Mouse (Mus musculus) heart, postnatal 0 days (tissue): ENCODE data around the gene Gm10837. TPM values are rescaled to one million over a fixed set of nuclear protein-coding genes. Genes with fewer than 3 reads are reported as not detected.

Experiments
- ATAC-seq: fragments of 200-750 bp; cut with Nextera tagmentation; 2 replicates; pipeline ENCODE4 v1.8.0; 2017; ENCODE audit warnings: low read depth, moderate number of reproducible peaks, moderate library complexity; ENCODE audit not compliant: insufficient read depth
- DNase-seq: peaks from one replicate; pipeline ENCODE4 v3.0.0-alpha.2; 2016; ENCODE audit warnings: low spot score
- H3K27ac ChIP-seq: fragments of 300-500 bp; sonication (generic); 2 replicates; pipeline ENCODE4 v1.5.1; 2014; ENCODE audit warnings: low read depth, mild to moderate bottlenecking
- H3K27me3 ChIP-seq: fragments of 300-500 bp; sonication (generic); 2 replicates; pipeline ENCODE4 v1.6.1; 2014; ENCODE audit warnings: low read length, mixed read lengths; ENCODE audit not compliant: control insufficient read depth, insufficient read depth
- H3K36me3 ChIP-seq: fragments of 300-500 bp; sonication (generic); replicated peaks from 2 replicates; pipeline ENCODE4 v1.6.1; 2014; ENCODE audit warnings: low read length, mixed read lengths; ENCODE audit not compliant: control insufficient read depth, insufficient read depth
- H3K4me1 ChIP-seq: fragments of 300-500 bp; sonication (generic); 2 replicates; pipeline ENCODE4 v1.6.1; 2014; ENCODE audit warnings: antibody characterized with exemption; ENCODE audit not compliant: control insufficient read depth, insufficient read depth
- H3K4me2 ChIP-seq: fragments of 300-500 bp; sonication (generic); 2 replicates; pipeline ENCODE4 v1.6.1; 2014; ENCODE audit warnings: low read depth, mild to moderate bottlenecking, low read length, moderate library complexity
- H3K4me3 ChIP-seq: fragments of 300-500 bp; sonication (generic); 2 replicates; pipeline ENCODE4 v1.5.1; 2014; ENCODE audit warnings: low read depth, low read length
- H3K9ac ChIP-seq: fragments of 300-500 bp; sonication (generic); replicated peaks from 2 replicates; pipeline ENCODE4 v1.6.1; 2014; ENCODE audit warnings: low read depth, low read length, mixed read lengths
- H3K9me3 ChIP-seq: fragments of 300-500 bp; sonication (generic); replicated peaks from 2 replicates; pipeline ENCODE4 v1.6.1; 2016; ENCODE audit warnings: low read length; ENCODE audit not compliant: control insufficient read depth
- CTCF ChIP-seq: IDR thresholded peaks from 2 replicates; pipeline ENCODE4 v1.5.1; 2016; ENCODE audit warnings: antibody characterized with exemption, control low read depth, low read depth
- EP300 ChIP-seq: IDR thresholded peaks from 2 replicates; pipeline ENCODE4 v1.6.1; 2016; ENCODE audit warnings: antibody characterized with exemption, low read depth
- WGBS: fragments of 180-500 bp; shearing (Covaris S2); extraction: QIAGEN DNeasy Blood & Tissue Kit; methylation state at CpG from one replicate; pipeline ENCODE4 v1.1.7; 2014; 5-methylcytosine and 5-hydroxymethylcytosine counted together
- polyA plus RNA-seq: library from polyadenylated mRNA; unstranded; fragments of >200 nt; fragmentation: Nextera tagmentation; extraction: Ambion mirVana; gene quantifications from 2 replicates; pipeline ENCODE4 v1.2.1, GENCODE M21; 2015
- total RNA-seq: library from RNA; depleted of rRNA; stranded (reverse); fragments of >200 nt; gene quantifications from 2 replicates; pipeline ENCODE4 v1.2.3, GENCODE M21; 2014; ENCODE audit warnings: low replicate concordance; rRNA removed

Gm10837 gene
- total RNA-seq (not detected in 2 replicates), polyA plus RNA-seq (not detected in 2 replicates)

DNA sequence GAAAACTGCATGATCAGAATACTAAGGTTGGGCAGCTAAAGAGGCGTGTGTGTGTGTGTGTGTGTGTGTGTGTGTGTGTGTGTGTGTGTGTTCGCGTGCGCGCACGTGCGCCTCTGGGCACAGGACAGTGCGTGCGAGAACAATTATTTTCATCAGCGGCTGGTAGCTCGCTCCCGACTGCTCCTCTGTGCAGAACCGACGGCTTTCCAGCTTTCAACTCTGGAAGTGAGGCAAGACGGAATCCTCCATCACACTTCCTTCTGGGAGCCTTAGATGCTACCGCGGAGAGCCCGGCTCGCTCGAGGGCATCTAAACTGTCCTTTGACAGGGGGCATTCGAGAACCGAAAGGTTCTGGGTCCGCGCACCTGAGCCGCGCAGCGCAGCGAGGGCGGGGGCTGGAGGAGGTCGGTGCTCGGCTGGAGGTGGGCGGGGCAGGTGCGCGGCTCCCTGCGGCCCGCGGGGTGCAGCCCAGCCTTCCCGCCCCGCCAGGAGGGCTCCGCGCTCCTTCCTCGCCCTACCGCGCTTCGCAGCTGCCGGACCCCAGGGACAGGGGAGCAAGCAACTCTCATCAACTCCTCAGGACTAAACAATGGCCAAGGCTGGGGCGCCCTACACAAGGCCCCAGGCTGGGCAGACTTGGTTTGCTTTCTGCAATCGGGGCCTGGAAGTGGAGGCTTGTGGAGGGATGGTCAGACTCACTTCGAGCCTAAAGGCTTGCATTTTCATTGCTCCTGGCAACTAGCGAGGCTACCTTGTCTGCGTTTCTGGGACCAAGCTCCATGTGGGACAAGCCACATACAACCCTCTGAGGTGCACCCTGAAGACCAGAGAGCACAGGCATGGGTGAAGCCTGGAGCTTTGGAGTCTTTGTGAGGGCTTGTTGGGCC lies at the start of gene Gm10837:
Gene Gm10837 (plus strand): TSS at position 146 of the 888 bp plus-strand sequence.
- Histone ChIP-seq H3K4me1 (no peaks in the 10 kb centered on the region), H3K4me3 (peak within 1 kb of the TSS; percentile 14; the same call in 1 of the 2 replicates), H3K9me3 (0 out of 2 replicates have a peak, but pooled peaks cover 5% of the 10 kb centered on the region), H3K4me2 (no peak within 1 kb of the TSS; the same call in 1 of the 2 replicates), H3K9ac (no peak within 1 kb of the TSS), H3K27ac (no peak within 1 kb of the TSS), H3K36me3 (no peaks in the 10 kb centered on the region), H3K27me3 (peaks cover 75% of the 10 kb centered on the region)
- WGBS: 3% methylated on average over 45 of the region's 51 CpGs
- TF ChIP-seq EP300 (no peak), CTCF (no peak)
- ATAC-seq (no peak; the same call in 1 of the 2 replicates), DNase-seq (no peak)

GRCm38 (mm10) chr14:122449601-122450495 lies 40.5 kb upstream of the Gm10837 start:
- Histone ChIP-seq H3K36me3 (no peaks in the 10 kb centered on the region), H3K27me3 (peaks cover 84% of the 10 kb centered on the region), H3K4me2 (peak overlapping the region; percentile 82), H3K4me3 (peak overlapping the region; percentile 48), H3K4me1 (no peaks in the 10 kb centered on the region), H3K27ac (no peak overlapping the region), H3K9ac (no peak overlapping the region), H3K9me3 (no peaks in the 10 kb centered on the region)
- TF ChIP-seq CTCF (no peak), EP300 (no peak)
- 6% methylated on average over 29 of the region's 29 CpGs for whole genome bisulfite sequencing
- ATAC-seq: no peak
- DNase-seq: no peak

DNA sequence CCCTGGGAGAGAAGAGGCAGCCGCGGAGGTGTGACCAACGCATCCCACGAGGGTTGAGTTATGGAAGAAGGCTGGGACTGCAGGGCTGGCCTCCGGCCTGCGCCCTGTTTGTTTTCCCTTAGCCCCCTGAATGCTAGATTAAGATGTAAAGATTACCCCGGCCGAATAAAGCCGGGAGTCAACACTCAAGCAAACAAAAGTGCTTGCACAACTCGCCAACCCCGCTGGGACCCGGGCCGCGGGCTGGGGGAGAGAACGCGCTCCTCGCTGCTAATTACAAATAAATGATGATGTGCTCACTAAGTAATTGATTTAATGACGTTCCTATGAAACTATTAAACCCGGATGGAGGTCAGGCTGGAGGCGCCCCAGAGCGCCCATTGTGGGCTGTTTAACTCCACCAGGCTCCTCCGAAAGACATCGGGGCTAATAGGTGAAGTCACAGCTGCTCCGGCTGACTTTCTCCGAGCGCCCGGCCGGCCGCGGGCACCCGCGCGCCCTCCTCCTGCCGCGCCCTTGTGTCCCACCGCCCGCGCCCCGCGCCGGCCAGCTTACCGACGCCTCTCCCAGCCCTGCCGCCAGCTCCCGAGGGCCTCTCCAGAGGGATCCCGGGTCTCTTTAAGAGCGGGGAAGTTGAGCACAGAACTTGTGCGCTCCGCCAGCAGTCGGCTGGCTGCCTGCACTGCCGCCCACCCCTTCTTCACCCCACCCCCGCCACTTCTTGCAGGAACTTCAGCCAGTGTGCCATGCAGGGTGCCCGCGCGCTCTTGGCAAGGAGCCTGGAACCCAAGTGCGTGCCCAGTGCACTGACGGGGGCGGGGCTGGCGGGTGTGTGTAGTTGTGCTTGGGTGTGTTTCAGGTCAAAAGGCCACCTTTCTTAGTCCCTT lies 39.6 kb upstream of the Gm10837 start, which contains the start of gene Gm5089:
Gene Gm5089 (minus strand): TSS at position 620 of the 887 bp plus-strand sequence.
- Histone ChIP-seq H3K4me1 (no peaks in the 10 kb centered on the region), H3K27me3 (peaks cover 90% of the 10 kb centered on the region), H3K9me3 (no peaks in the 10 kb centered on the region), H3K4me2 (peak within 1 kb of the TSS; percentile 82), H3K4me3 (peak within 1 kb of the TSS; percentile 48), H3K27ac (no peak within 1 kb of the TSS), H3K36me3 (no peaks in the 10 kb centered on the region), H3K9ac (no peak within 1 kb of the TSS)
- 1% methylated on average over 59 of the region's 59 CpGs for WGBS
- ATAC-seq (no peak), DNase-seq (no peak)
- no peak for TF ChIP-seq CTCF
- TF ChIP-seq EP300: no peak

GRCm38 (mm10) chr14:122451551-122452145 lies 38.7 kb upstream of the Gm10837 start:
- 0 out of 2 replicates have a peak overlapping the region, but pooled peaks have one; percentile 82 for H3K4me2 ChIP-seq
- DNase-seq (no peak), ATAC-seq (no peak)
- no peak overlapping the region for H3K9ac ChIP-seq
- H3K9me3 ChIP-seq: no peaks in the 10 kb centered on the region
- WGBS: 75% methylated on average over 5 of the region's 5 CpGs
- TF ChIP-seq CTCF: no peak
- no peak for TF ChIP-seq EP300
- H3K4me1 ChIP-seq: no peaks in the 10 kb centered on the region
- no peak overlapping the region for H3K27ac ChIP-seq
- no peaks in the 10 kb centered on the region for H3K36me3 ChIP-seq
- peak overlapping the region; percentile 48; the same call in 1 of the 2 replicates for H3K4me3 ChIP-seq
- peaks cover 97% of the 10 kb centered on the region for H3K27me3 ChIP-seq
